Mouse (Mus musculus): ENCODE measurements at regions not wholly inside any gene's neighbourhood (a gene's known extent, or its start where the extent isn't known, plus 50 kb on each side); places are given as distances from the start of the nearest gene placed in this dataset.

DNA sequence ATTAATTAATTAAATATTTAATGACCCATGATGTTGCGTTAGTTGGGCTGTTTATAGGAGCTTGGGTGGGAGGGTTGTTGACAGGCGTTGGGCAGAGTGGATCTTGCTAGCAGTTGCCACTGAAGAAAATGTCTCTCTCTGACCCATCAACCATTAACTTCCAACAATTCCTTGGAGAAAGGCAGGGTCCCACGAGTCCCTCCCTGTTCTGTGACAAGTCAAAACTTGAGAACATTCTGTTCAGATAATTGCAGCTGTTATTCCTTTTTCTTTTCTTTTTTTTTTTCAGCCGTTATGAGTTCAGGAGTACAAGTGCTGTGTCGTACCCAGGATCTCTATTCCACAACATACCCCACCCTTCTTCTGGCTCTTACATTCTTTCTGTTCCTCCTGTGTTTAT lies 59.8 kb upstream of the Tnfrsf21 start:
- Histone ChIP-seq H3K79me2 (ENCODE audit: control insufficient read depth, insufficient read depth, low read length, poor library complexity) (no peaks in the 10 kb centered on the region), H3K4me3 (ENCODE audit: control insufficient read depth in 1 of 2, insufficient read depth in 1 of 2, low read depth in 2 of 2, low read length in 2 of 2) (no peak overlapping the region), H3K9ac (ENCODE audit: control insufficient read depth, low read depth, low read length, poor library complexity, severe bottlenecking) (no peak overlapping the region), H3K27me3 (ENCODE audit: control insufficient read depth in 1 of 2, insufficient read depth in 2 of 2, low read length in 2 of 2) (no peaks in the 10 kb centered on the region), H3K36me3 (ENCODE audit: control insufficient read depth in 1 of 2, insufficient read depth in 2 of 2, low read length in 2 of 2) (no peaks in the 10 kb centered on the region), H3K27ac (ENCODE audit: control insufficient read depth, low read depth, low read length) (no peak overlapping the region), H3K9me3 (replicated peaks; ENCODE audit: insufficient read depth, low read length) (no peaks in the 10 kb centered on the region), H3K4me1 (ENCODE audit: control insufficient read depth in 1 of 2, insufficient read depth in 2 of 2, low read length in 2 of 2) (no peaks in the 10 kb centered on the region)
- TF ChIP-seq SMC3 (IDR thresholded peaks at IDR 0.05; ENCODE audit: low read depth, low read length), result no peak
- TF ChIP-seq RCOR1 (IDR thresholded peaks at IDR 0.05; ENCODE audit: low read depth, low read length), result no peak
- no peak for TF ChIP-seq SIN3A (IDR thresholded peaks at IDR 0.05; ENCODE audit: low read length)
- no peak for TF ChIP-seq USF2 (IDR thresholded peaks at IDR 0.05; ENCODE audit: borderline replicate concordance in 1 of 2, insufficient read depth in 1 of 2, low read depth in 1 of 2, low read length in 2 of 2)
- TF ChIP-seq UBTF (IDR thresholded peaks at IDR 0.05; ENCODE audit: borderline replicate concordance, insufficient read depth, low read depth, low read length), result no peak
- TF ChIP-seq EP300 (IDR thresholded peaks at IDR 0.05; ENCODE audit: low read depth in 1 of 2, low read length in 2 of 2), result no peak
- no peak for TF ChIP-seq MAZ (IDR thresholded peaks at IDR 0.05; ENCODE audit: low read depth, low read length)
- no peak for TF ChIP-seq RAD21 (IDR thresholded peaks at IDR 0.05; ENCODE audit: low read depth, low read length)
- no peak for TF ChIP-seq ZMIZ1 (IDR thresholded peaks at IDR 0.05; ENCODE audit: low read depth, low read length)
- TF ChIP-seq MYB (IDR thresholded peaks at IDR 0.05; ENCODE audit: low read depth, low read length), result no peak
- no peak for TF ChIP-seq TCF12 (IDR thresholded peaks at IDR 0.05; ENCODE audit: low read depth, low read length)
- TF ChIP-seq ELF1 (IDR thresholded peaks at IDR 0.05; ENCODE audit: low read depth, low read length), result no peak
- TF ChIP-seq ETS1 (IDR thresholded peaks at IDR 0.05; ENCODE audit: low read depth, low read length), result no peak
- TF ChIP-seq POLR2A (IDR thresholded peaks at IDR 0.05; ENCODE audit: control insufficient read depth in 1 of 2, insufficient read depth in 1 of 2, low read depth in 1 of 2, low read length in 2 of 2, poor library complexity in 1 of 2), result no peak
- no peak for TF ChIP-seq NELFE (IDR thresholded peaks at IDR 0.05; ENCODE audit: low read depth, low read length)
- no peak for TF ChIP-seq POLR2AphosphoS2 (IDR thresholded peaks at IDR 0.05; ENCODE audit: low read length)
- no peak for TF ChIP-seq KAT2A (conservative IDR thresholded peaks at IDR 0.05; ENCODE audit: low read depth, low read length)
- DNase-seq (ENCODE audit: low read depth, low spot score), result no peak

DNA sequence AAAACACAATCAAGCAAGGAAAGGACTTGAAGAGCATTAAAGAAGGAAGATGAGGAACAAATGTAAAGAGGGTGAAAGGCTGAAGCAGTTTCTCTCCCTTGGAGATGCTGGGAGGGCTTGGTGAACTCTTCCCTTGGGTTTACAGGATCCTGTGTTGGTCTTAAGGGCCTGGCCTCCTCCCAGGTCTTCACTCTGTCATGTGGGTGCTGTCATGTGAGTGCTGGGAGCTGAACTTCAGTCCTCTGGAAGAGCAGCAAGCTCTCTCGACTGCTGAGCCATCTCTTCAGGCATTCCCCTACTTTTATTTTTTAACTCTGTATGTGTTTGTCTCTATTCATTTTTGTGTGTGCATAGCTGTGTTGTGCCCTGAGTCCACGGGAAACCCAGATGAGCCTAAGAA lies 61.6 kb upstream of the Tnfrsf21 start:
- Histone ChIP-seq H3K9me3 (replicated peaks; ENCODE audit: insufficient read depth, low read length) (no peaks in the 10 kb centered on the region), H3K9ac (ENCODE audit: control insufficient read depth, low read depth, low read length, poor library complexity, severe bottlenecking) (no peak overlapping the region), H3K27me3 (ENCODE audit: control insufficient read depth in 1 of 2, insufficient read depth in 2 of 2, low read length in 2 of 2) (no peaks in the 10 kb centered on the region), H3K36me3 (ENCODE audit: control insufficient read depth in 1 of 2, insufficient read depth in 2 of 2, low read length in 2 of 2) (no peaks in the 10 kb centered on the region), H3K4me3 (ENCODE audit: control insufficient read depth in 1 of 2, insufficient read depth in 1 of 2, low read depth in 2 of 2, low read length in 2 of 2) (no peak overlapping the region), H3K4me1 (ENCODE audit: control insufficient read depth in 1 of 2, insufficient read depth in 2 of 2, low read length in 2 of 2) (no peaks in the 10 kb centered on the region), H3K79me2 (ENCODE audit: control insufficient read depth, insufficient read depth, low read length, poor library complexity) (no peaks in the 10 kb centered on the region), H3K27ac (ENCODE audit: control insufficient read depth, low read depth, low read length) (no peak overlapping the region)
- DNase-seq (ENCODE audit: low read depth, low spot score), result no peak
- TF ChIP-seq EP300 (IDR thresholded peaks at IDR 0.05; ENCODE audit: low read depth in 1 of 2, low read length in 2 of 2) (no peak), TCF12 (IDR thresholded peaks at IDR 0.05; ENCODE audit: low read depth, low read length) (no peak), UBTF (IDR thresholded peaks at IDR 0.05; ENCODE audit: borderline replicate concordance, insufficient read depth, low read depth, low read length) (no peak)
